Mouse (Mus musculus) hindbrain, embryonic 11.5 days (tissue): Measurements from ENCODE around the gene Serpinb6a. TPM values are rescaled to one million over a fixed set of nuclear protein-coding genes. Genes with fewer than 3 reads are reported as not detected.

Experiments
- ATAC-seq: fragments of 200-750 bp; cut with Nextera tagmentation; 2 replicates; pipeline ENCODE4 v1.8.0; 2017; ENCODE audit warnings: mild to moderate bottlenecking, moderate TSS enrichment, moderate library complexity; ENCODE audit not compliant: low FRiP score
- DNase-seq: peaks from one replicate; pipeline ENCODE4 v3.0.0-alpha.2; 2015; ENCODE audit warnings: low spot score
- H3K27ac ChIP-seq: fragments of 300-500 bp; sonication (generic); 2 replicates; pipeline ENCODE4 v1.5.1; 2014; ENCODE audit warnings: mild to moderate bottlenecking, low read depth, low read length
- H3K27me3 ChIP-seq: fragments of 300-500 bp; sonication (generic); 2 replicates; pipeline ENCODE4 v1.6.1; 2014; ENCODE audit warnings: mild to moderate bottlenecking, low read length, moderate library complexity, mixed read lengths; ENCODE audit not compliant: control insufficient read depth, insufficient read depth
- H3K36me3 ChIP-seq: fragments of 300-500 bp; sonication (generic); 2 replicates; pipeline ENCODE4 v1.6.1; 2014; ENCODE audit warnings: mild to moderate bottlenecking, low read length, moderate library complexity, mixed read lengths; ENCODE audit not compliant: control insufficient read depth, insufficient read depth
- H3K4me1 ChIP-seq: fragments of 300-500 bp; sonication (generic); replicated peaks from 2 replicates; pipeline ENCODE4 v1.6.1; 2014; ENCODE audit warnings: low read length, mixed read lengths; ENCODE audit not compliant: control insufficient read depth, insufficient read depth
- H3K4me2 ChIP-seq: fragments of 300-500 bp; sonication (generic); replicated peaks from 2 replicates; pipeline ENCODE4 v1.6.1; 2014; ENCODE audit warnings: mild to moderate bottlenecking, low read depth, low read length
- H3K4me3 ChIP-seq: fragments of 300-500 bp; sonication (generic); 2 replicates; pipeline ENCODE4 v1.5.1; 2014; ENCODE audit warnings: low read depth, low read length
- H3K9ac ChIP-seq: fragments of 300-500 bp; sonication (generic); 2 replicates; pipeline ENCODE4 v1.6.1; 2014; ENCODE audit warnings: low read depth, low read length
- H3K9me3 ChIP-seq: fragments of 300-500 bp; sonication (generic); 2 replicates; pipeline ENCODE4 v1.6.1; 2016; ENCODE audit warnings: low read length; ENCODE audit not compliant: control insufficient read depth
- WGBS: fragments of 180-500 bp; shearing (Covaris S2); extraction: QIAGEN DNeasy Blood & Tissue Kit; methylation state at CpG from one replicate; pipeline ENCODE4 v1.1.7; 2014; 5-methylcytosine and 5-hydroxymethylcytosine counted together
- polyA plus RNA-seq: library from polyadenylated mRNA; unstranded; fragments of >200 nt; fragmentation: Nextera tagmentation; extraction: Ambion mirVana; gene quantifications from 2 replicates; pipeline ENCODE4 v1.2.1, GENCODE M21; 2014

Gene Serpinb6a
- polyA plus RNA-seq, 1 experiment from 2014 or later: 38.7 TPM

DNA sequence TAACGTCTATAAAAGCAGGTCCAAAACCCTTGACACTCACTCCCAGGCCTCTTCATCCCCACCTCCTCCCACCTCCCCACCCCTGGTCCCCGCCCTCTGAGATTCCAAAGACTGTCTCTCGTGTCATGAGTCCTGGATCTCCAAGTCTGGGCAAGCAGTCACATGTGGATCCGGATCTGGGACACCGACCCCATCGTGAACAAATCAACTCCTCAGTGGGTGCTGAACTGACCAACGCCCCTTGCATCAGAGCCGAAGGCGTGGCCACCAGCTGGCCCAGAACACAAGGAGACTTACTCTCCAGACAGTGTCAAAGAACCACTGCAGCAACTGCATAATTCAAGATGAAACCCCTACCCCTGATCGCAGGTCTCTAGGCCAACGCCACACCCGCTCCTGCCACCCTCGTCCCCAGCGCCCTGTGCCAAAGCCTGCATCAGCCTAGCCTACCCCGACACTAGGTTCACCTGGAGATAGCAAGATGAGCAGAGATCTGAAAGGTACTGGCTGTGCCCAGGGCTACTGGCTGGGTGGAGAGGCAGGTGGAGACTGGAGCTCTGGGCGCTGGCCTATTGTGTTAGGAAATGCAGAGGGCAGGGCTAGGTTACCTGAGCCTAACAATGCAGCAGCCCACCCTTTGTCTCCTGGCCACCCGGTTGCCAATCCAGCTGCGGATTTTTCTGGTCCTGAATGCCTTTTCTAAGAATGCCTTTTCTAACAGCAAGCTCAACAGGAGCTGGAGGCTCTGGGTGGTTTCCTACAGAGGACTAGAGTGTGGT lies 97.2 kb downstream of the Serpinb6a start, which contains the start of gene Serpinb6c:
Serpinb6c (minus strand) TSS at position 533 of the 779 bp plus-strand sequence.
- Histone ChIP-seq H3K4me2 (no peak within 1 kb of the TSS), H3K27ac (no peak within 1 kb of the TSS), H3K4me3 (no peak within 1 kb of the TSS), H3K9me3 (no peaks in the 10 kb centered on the region), H3K9ac (no peak within 1 kb of the TSS), H3K36me3 (no peaks in the 10 kb centered on the region), H3K4me1 (no peaks in the 10 kb centered on the region), H3K27me3 (no peaks in the 10 kb centered on the region)
- DNase-seq (no peak), ATAC-seq (no peak)
- WGBS: 78% methylated on average over 18 of the region's 18 CpGs

DNA sequence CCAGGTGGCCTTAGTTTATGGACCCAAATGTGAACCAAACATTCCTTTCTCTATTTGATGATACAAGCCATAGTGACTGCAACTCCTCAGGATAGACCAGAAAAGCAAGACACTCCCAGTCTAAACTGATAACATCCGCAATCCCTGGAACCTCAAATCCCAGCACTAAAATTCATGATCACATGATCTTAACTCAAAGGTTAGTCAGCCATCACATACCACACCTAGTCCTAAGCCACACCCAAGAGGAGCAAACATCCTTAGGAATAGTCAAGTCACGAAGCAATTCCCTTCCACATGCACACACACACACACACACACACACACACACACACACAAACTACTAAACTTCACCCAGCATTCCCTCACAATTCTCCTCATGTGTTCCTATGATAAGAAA lies 99.3 kb downstream of the Serpinb6a start:
- no peak for DNase-seq
- Histone ChIP-seq H3K4me2 (no peak overlapping the region), H3K36me3 (no peaks in the 10 kb centered on the region), H3K9ac (no peak overlapping the region), H3K9me3 (no peaks in the 10 kb centered on the region), H3K4me3 (no peak overlapping the region), H3K27me3 (no peaks in the 10 kb centered on the region), H3K27ac (no peak overlapping the region), H3K4me1 (no peaks in the 10 kb centered on the region)
- WGBS: 90% methylated on average over 2 of the region's 2 CpGs
- no peak for ATAC-seq

DNA sequence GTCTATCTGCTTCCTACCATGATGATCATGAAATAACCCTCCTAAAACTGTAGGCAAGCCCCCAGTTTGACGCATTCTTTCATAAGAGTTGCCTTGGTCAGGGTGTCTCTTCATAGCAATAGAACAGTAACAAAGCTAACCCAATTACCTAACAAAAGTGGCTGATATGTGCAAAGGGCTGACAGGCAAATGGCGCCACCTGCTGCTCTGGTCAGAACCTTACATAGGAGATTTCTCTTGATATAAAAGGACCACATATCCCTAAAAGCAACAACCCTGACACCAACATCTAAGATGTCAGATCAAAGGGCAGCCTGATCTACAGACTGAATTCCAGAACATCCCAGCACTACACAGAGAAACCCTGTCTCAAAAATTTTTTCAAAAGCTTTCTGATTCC lies 108.4 kb downstream of the Serpinb6a start:
- WGBS: 47% methylated on average over 2 of the region's 2 CpGs
- ATAC-seq: no peak
- peak; percentile 39 for DNase-seq

More for the DNA sequence above, 108.4 kb downstream of the Serpinb6a start:
- Histone ChIP-seq H3K9ac (no peak overlapping the region), H3K4me3 (no peak overlapping the region), H3K4me1 (no peaks in the 10 kb centered on the region), H3K9me3 (no peaks in the 10 kb centered on the region), H3K4me2 (no peak overlapping the region), H3K36me3 (no peaks in the 10 kb centered on the region), H3K27me3 (no peaks in the 10 kb centered on the region), H3K27ac (no peak overlapping the region)

Other genes with a start within 250 kb of the Serpinb6a start
- not detected in 2 replicates for gene Serpinb6e, start 159.4 kb downstream of the Serpinb6a start, polyA plus RNA-seq
- 0.25 TPM in 1 of 2 replicates, not detected in the other for gene Serpinb6c, start 97.1 kb downstream of the Serpinb6a start, polyA plus RNA-seq
- gene Nqo2, start 38.1 kb downstream of the Serpinb6a start, polyA plus RNA-seq: 21.6 and 23.4 TPM in 2 replicates
- gene Ripk1, start 431 bp downstream of the Serpinb6a start, polyA plus RNA-seq: 8.9 and 10.1 TPM in 2 replicates
- 30.3 and 31.1 TPM in 2 replicates for gene Bphl, start 34.8 kb upstream of the Serpinb6a start, polyA plus RNA-seq
- 422 and 447 TPM in 2 replicates for gene Tubb2a, start 75.2 kb upstream of the Serpinb6a start, polyA plus RNA-seq
- 318 and 341 TPM in 2 replicates for gene Tubb2b, start 127.7 kb upstream of the Serpinb6a start, polyA plus RNA-seq
- gene Psmg4, start 160.2 kb upstream of the Serpinb6a start, polyA plus RNA-seq: 92.0 and 95.8 TPM in 2 replicates